Comparison of ENCODE assay signal across 7 mouse cellular contexts in genomic region chr2:157134479-157134931, GRCm38 (mm10). TPM values are rescaled to one million over a fixed set of nuclear protein-coding genes. Genes with fewer than 3 reads are reported as not detected.
DNase-seq lines count a peak whose midpoint lies in the region; ATAC-seq lines count a peak whose summit lies in the region.

No protein-coding gene starts in this region.

- peak; percentile 53; the same call in 1 of the 2 replicates for ATAC-seq in heart, embryonic 13.5 days (ENCODE audit: extremely low read depth, insufficient number of reproducible peaks, low FRiP score, low TSS enrichment)
- ATAC-seq in limb, embryonic 15.5 days (ENCODE audit: insufficient number of reproducible peaks, low FRiP score, low TSS enrichment, low read depth) = peak; percentile 46; the same call in 1 of the 2 replicates
- peak; percentile 61 for ATAC-seq in neural tube, embryonic 14.5 days (ENCODE audit: low read depth)
- no peak for ATAC-seq in inflammation-experienced regulatory T-cells, adult 6 months

- no peaks in the 10 kb centered on the region for H3K9me3 ChIP-seq in heart, embryonic 13.5 days
- H3K9me3 ChIP-seq in limb, embryonic 15.5 days = no peaks in the 10 kb centered on the region
- H3K9me3 ChIP-seq in neural tube, embryonic 14.5 days (ENCODE audit: control insufficient read depth, low read length) = no peaks in the 10 kb centered on the region

- DNase-seq in ovary, postnatal 14 days (ENCODE audit: low spot score) = peak; percentile 31
- DNase-seq in ovary, postnatal 36 days (ENCODE audit: low spot score) = no peak
- peak; percentile 17 for DNase-seq in embryo, embryonic 11.5 days (ENCODE audit: low read depth, low spot score)

- peak overlapping the region; percentile 88 for H3K9ac ChIP-seq in heart, embryonic 13.5 days
- H3K9ac ChIP-seq in limb, embryonic 15.5 days = peak overlapping the region; percentile 58
- peak overlapping the region; percentile 37 for H3K9ac ChIP-seq in neural tube, embryonic 14.5 days (replicated peaks; ENCODE audit: low read depth, low read length)

- WGBS in heart, embryonic 13.5 days = under 1% methylated on average over 25 of the region's 25 CpGs
- WGBS in limb, embryonic 15.5 days = under 1% methylated on average over 25 of the region's 25 CpGs
- 1% methylated on average over 25 of the region's 25 CpGs for WGBS in neural tube, embryonic 14.5 days

- no peaks in the 10 kb centered on the region for H3K27me3 ChIP-seq in heart, embryonic 13.5 days (replicated peaks)
- H3K27me3 ChIP-seq in limb, embryonic 15.5 days = no peaks in the 10 kb centered on the region
- no peaks in the 10 kb centered on the region for H3K27me3 ChIP-seq in neural tube, embryonic 14.5 days (ENCODE audit: control insufficient read depth, insufficient read depth, low read length)

- H3K4me3 ChIP-seq in heart, embryonic 13.5 days = peak overlapping the region; percentile 77
- H3K4me3 ChIP-seq in limb, embryonic 15.5 days = peak overlapping the region; percentile 64
- peak overlapping the region; percentile 57 for H3K4me3 ChIP-seq in neural tube, embryonic 14.5 days (ENCODE audit: low read depth, low read length)

- H3K27ac ChIP-seq in heart, embryonic 13.5 days (replicated peaks) = peak overlapping the region; percentile 83
- peak overlapping the region; percentile 82 for H3K27ac ChIP-seq in limb, embryonic 15.5 days
- H3K27ac ChIP-seq in neural tube, embryonic 14.5 days (ENCODE audit: low read depth, low read length) = no peak overlapping the region

- H3K4me1 ChIP-seq in heart, embryonic 13.5 days = peaks cover 16% of the 10 kb centered on the region
- H3K4me1 ChIP-seq in limb, embryonic 15.5 days = peaks cover 6% of the 10 kb centered on the region
- H3K4me1 ChIP-seq in neural tube, embryonic 14.5 days (ENCODE audit: control insufficient read depth, insufficient read depth, low read length) = no peaks in the 10 kb centered on the region

- H3K4me2 ChIP-seq in heart, embryonic 13.5 days = peak overlapping the region; percentile 76
- peak overlapping the region; percentile 88 for H3K4me2 ChIP-seq in limb, embryonic 15.5 days
- peak overlapping the region; percentile 62 for H3K4me2 ChIP-seq in neural tube, embryonic 14.5 days (ENCODE audit: low read depth, low read length)

- H3K36me3 ChIP-seq in heart, embryonic 13.5 days = peaks cover under 1% of the 10 kb centered on the region; the same call in 1 of the 2 replicates
- H3K36me3 ChIP-seq in limb, embryonic 15.5 days = no peaks in the 10 kb centered on the region
- H3K36me3 ChIP-seq in neural tube, embryonic 14.5 days (ENCODE audit: control insufficient read depth, insufficient read depth, low read length) = no peaks in the 10 kb centered on the region

RNA-seq across cellular contexts. Expression of gene Samhd1, which starts 0.6 kb away (rescaled TPM):
- polyA plus RNA-seq in heart, embryonic 13.5 days (2015; fragmentation: Nextera tagmentation; extraction: Ambion mirVana) = 15.9 and 16.4 TPM in 2 replicates
- 21.4 and 24.1 TPM in 2 replicates for polyA plus RNA-seq in limb, embryonic 15.5 days (2015; fragmentation: Nextera tagmentation; extraction: Ambion mirVana)
- 13.2 and 14.9 TPM in 2 replicates for polyA plus RNA-seq in neural tube, embryonic 14.5 days (2014; fragmentation: Nextera tagmentation; extraction: Ambion mirVana)
- polyA plus RNA-seq in inflammation-experienced regulatory T-cells, adult 6 months (2017; shearing (Covaris generic)) = 100 to 1,000 TPM; 383 to 537 (median 471) TPM

RNA-seq across cellular contexts. Expression of gene Tldc2, which starts 47.6 kb away (rescaled TPM):
- polyA plus RNA-seq in heart, embryonic 13.5 days (2015; fragmentation: Nextera tagmentation; extraction: Ambion mirVana) = not detected in 2 replicates
- not detected in 2 replicates for polyA plus RNA-seq in limb, embryonic 15.5 days (2015; fragmentation: Nextera tagmentation; extraction: Ambion mirVana)
- not detected in 2 replicates for polyA plus RNA-seq in neural tube, embryonic 14.5 days (2014; fragmentation: Nextera tagmentation; extraction: Ambion mirVana)
- polyA plus RNA-seq in inflammation-experienced regulatory T-cells, adult 6 months (2017; shearing (Covaris generic)) = not detected

RNA-seq across cellular contexts. Expression of gene Soga1, which starts 55.5 kb away (rescaled TPM):
- 2.6 TPM in 2 replicates for polyA plus RNA-seq in heart, embryonic 13.5 days (2015; fragmentation: Nextera tagmentation; extraction: Ambion mirVana)
- polyA plus RNA-seq in limb, embryonic 15.5 days (2015; fragmentation: Nextera tagmentation; extraction: Ambion mirVana) = 2.3 and 2.9 TPM in 2 replicates
- 10.0 and 10.2 TPM in 2 replicates for polyA plus RNA-seq in neural tube, embryonic 14.5 days (2014; fragmentation: Nextera tagmentation; extraction: Ambion mirVana)
- polyA plus RNA-seq in inflammation-experienced regulatory T-cells, adult 6 months (2017; shearing (Covaris generic)) = under 1 TPM in 1 of 3 experiments, not detected in 2; 0.17 TPM

Comparison
In these comparisons a context has a peak if more than half of its experiments do, and no peak if none do; other contexts are left out.
1. H3K9ac ChIP-seq: peak in every context shown above with its lines; median percentile 88 in heart, embryonic 13.5 days; 58 in limb, embryonic 15.5 days; 37 in neural tube, embryonic 14.5 days.
2. RNA of gene Samhd1, which starts 0.6 kb away (polyA plus RNA-seq): 383 to 537 TPM in inflammation-experienced regulatory T-cells, adult 6 months; 21.4 to 24.1 TPM in limb, embryonic 15.5 days, 15.9 to 16.4 TPM in heart, embryonic 13.5 days and 13.2 to 14.9 TPM in neural tube, embryonic 14.5 days; every median in the first group is over 10 times any median in the second.
3. Peak in every context shown above with its lines, with median percentiles within 50 percentile points of each other: H3K4me2 ChIP-seq and H3K4me3 ChIP-seq.